Mouse (Mus musculus) heart, embryonic 16.5 days (tissue): Measurements from ENCODE around the gene Camk1. TPM values are rescaled to one million over a fixed set of nuclear protein-coding genes. Genes with fewer than 3 reads are reported as not detected.

Experiments
- ATAC-seq: fragments of 200-750 bp; cut with Nextera tagmentation; replicated peaks from 2 replicates; pipeline ENCODE4 v1.8.0; 2017; ENCODE audit warnings: moderate number of reproducible peaks; ENCODE audit not compliant: insufficient read depth, low FRiP score; ENCODE audit errors: extremely low read depth
- H3K27ac ChIP-seq: fragments of 300-500 bp; sonication (generic); 2 replicates; pipeline ENCODE4 v1.5.1; 2014; ENCODE audit warnings: mild to moderate bottlenecking, low read length, control low read depth, moderate library complexity
- H3K27me3 ChIP-seq: fragments of 300-500 bp; sonication (generic); 2 replicates; pipeline ENCODE4 v1.6.1; 2014; ENCODE audit warnings: low read length, mixed read lengths; ENCODE audit not compliant: control insufficient read depth, insufficient read depth
- H3K36me3 ChIP-seq: fragments of 300-500 bp; sonication (generic); 2 replicates; pipeline ENCODE4 v1.6.1; 2014; ENCODE audit not compliant: control insufficient read depth, insufficient read depth
- H3K4me1 ChIP-seq: fragments of 300-500 bp; sonication (generic); 2 replicates; pipeline ENCODE4 v1.6.1; 2014; ENCODE audit warnings: low read length, mixed read lengths; ENCODE audit not compliant: control insufficient read depth, insufficient read depth
- H3K4me2 ChIP-seq: fragments of 300-500 bp; sonication (generic); 2 replicates; pipeline ENCODE4 v1.6.1; 2014; ENCODE audit warnings: low read depth, mild to moderate bottlenecking, control low read depth, low read length
- H3K4me3 ChIP-seq: fragments of 300-500 bp; sonication (generic); 2 replicates; pipeline ENCODE4 v1.5.1; 2014; ENCODE audit warnings: mild to moderate bottlenecking, control low read depth, low read length
- H3K9ac ChIP-seq: fragments of 300-500 bp; sonication (generic); 2 replicates; pipeline ENCODE4 v1.6.1; 2014; ENCODE audit warnings: low read length, control low read depth
- H3K9me3 ChIP-seq: fragments of 300-500 bp; sonication (generic); replicated peaks from 2 replicates; pipeline ENCODE4 v1.6.1; 2016; ENCODE audit warnings: low read length; ENCODE audit not compliant: control insufficient read depth
- WGBS: fragments of 180-500 bp; shearing (Covaris S2); extraction: QIAGEN DNeasy Blood & Tissue Kit; methylation state at CpG from one replicate; pipeline ENCODE4 v1.1.7; 2014; 5-methylcytosine and 5-hydroxymethylcytosine counted together
- polyA plus RNA-seq: library from polyadenylated mRNA; unstranded; fragments of >200 nt; fragmentation: Nextera tagmentation; extraction: Ambion mirVana; gene quantifications from 2 replicates; pipeline ENCODE4 v1.2.1, GENCODE M21; 2015

Camk1 gene
- polyA plus RNA-seq, 1 experiment from 2014 or later: 117 TPM

DNA sequence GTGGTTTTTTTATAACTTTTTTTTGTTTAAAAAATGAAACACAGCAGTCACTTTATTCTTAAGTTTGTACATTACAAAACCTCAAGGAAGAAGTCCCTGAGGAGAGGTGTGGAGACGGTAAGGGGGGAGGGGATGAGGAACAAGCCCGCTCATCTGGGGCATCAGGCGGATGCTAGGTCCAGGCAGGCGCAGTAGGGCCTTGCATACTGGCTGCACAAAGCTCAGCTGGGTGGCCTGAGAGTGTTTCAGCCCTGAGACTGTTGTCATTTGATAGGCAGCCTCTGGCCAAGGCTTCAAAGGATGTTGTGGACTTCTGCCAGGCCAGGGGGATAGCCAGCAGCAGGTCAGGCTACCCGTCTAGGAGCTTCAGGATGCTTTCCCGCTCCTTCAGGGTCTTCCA is 22.9 kb upstream of the Camk1 start:
- no peaks in the 10 kb centered on the region for H3K27me3 ChIP-seq

GRCm38 (mm10) chr6:113364518-113365135 is 20.8 kb upstream of the Camk1 start:
- 67% methylated on average over 8 of the region's 8 CpGs for WGBS
- H3K36me3 ChIP-seq: peaks cover 11% of the 10 kb centered on the region

More for the DNA sequence above, 22.9 kb upstream of the Camk1 start:
- Histone ChIP-seq H3K9me3 (no peaks in the 10 kb centered on the region), H3K36me3 (peaks cover 29% of the 10 kb centered on the region), H3K4me2 (no peak overlapping the region), H3K4me1 (no peaks in the 10 kb centered on the region), H3K9ac (no peak overlapping the region), H3K4me3 (no peak overlapping the region), H3K27ac (no peak overlapping the region)
- WGBS: 86% methylated on average over 6 of the region's 6 CpGs
- no peak for ATAC-seq

DNA sequence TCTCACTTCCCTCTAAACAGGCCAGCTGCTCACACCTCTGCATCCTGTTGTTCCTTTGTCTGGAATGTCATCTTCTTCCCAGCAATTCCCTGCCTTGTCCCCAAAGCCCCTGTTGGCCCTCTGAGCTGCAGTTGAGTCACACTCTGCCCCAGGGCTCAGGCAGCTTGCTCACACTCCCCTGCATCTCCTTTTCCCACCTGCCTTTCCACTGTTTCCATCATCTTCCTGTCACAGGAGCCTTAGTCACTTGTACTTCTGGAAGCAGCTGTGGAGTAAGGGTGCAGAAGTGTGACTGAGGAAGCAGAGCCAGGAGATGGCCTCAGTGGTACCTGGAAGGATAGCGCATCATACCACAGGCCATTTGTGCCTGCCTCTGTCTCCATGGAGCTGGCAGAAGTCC is 18.5 kb upstream of the Camk1 start:
- 95% methylated on average over 1 of the region's 1 CpGs for WGBS
- Histone ChIP-seq H3K27me3 (no peaks in the 10 kb centered on the region), H3K9me3 (no peaks in the 10 kb centered on the region), H3K9ac (no peak overlapping the region), H3K4me2 (no peak overlapping the region), H3K4me3 (no peak overlapping the region), H3K4me1 (no peaks in the 10 kb centered on the region), H3K36me3 (0 out of 2 replicates have a peak, but pooled peaks cover 3% of the 10 kb centered on the region), H3K27ac (no peak overlapping the region)
- ATAC-seq: no peak

More at GRCm38 (mm10) chr6:113364518-113365135, 20.8 kb upstream of the Camk1 start:
- Histone ChIP-seq H3K4me1 (no peaks in the 10 kb centered on the region), H3K27ac (no peak overlapping the region), H3K27me3 (no peaks in the 10 kb centered on the region), H3K9me3 (no peaks in the 10 kb centered on the region), H3K9ac (no peak overlapping the region), H3K4me3 (no peak overlapping the region), H3K4me2 (no peak overlapping the region)
- ATAC-seq: no peak

DNA sequence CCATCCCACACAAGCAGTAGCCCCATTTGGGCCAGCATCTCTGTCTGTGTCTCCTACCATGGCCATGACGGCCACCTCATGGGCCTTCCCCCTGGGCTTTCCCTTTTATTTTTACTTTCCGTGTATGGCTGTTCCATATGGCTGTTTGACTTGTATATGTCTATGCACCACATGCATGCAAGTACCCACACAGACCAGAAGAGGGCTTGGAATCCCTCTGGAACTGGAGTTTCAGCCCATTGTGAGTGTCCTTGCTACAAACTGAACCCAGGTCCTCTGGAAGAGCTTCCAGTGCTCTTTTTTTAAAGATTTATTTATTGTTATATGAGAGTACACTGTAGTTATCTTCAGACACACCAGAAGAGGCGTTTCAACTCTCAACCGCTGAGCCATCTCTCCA is 17.7 kb upstream of the Camk1 start:
- no peak for ATAC-seq
- WGBS: 72% methylated on average over 4 of the region's 4 CpGs

DNA sequence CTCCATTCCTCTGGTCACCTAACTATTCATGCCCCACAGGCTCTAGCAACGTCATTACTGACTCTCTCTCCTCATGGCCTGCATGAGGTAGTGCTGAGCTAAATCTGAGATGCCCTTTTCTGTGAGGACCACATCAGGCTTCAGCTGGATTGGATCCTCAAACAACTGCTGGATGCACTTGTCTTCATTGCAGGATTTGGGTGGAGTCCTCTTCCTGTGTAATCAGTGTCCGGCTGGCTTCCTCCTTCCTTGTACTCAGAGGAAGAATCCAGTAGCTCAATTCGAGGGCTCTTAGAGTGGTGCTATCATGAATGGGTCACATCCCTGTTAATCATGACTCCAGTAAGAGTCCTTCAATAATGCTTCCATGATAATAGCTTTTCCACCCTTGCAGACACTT is 9.9 kb upstream of the Camk1 start:
- 49% methylated on average over 3 of the region's 3 CpGs for WGBS
- no peak overlapping the region for H3K4me3 ChIP-seq
- H3K27ac ChIP-seq: no peak overlapping the region
- H3K4me2 ChIP-seq: no peak overlapping the region
- no peaks in the 10 kb centered on the region for H3K27me3 ChIP-seq
- no peaks in the 10 kb centered on the region for H3K9me3 ChIP-seq
- H3K36me3 ChIP-seq: no peaks in the 10 kb centered on the region
- no peaks in the 10 kb centered on the region for H3K4me1 ChIP-seq
- ATAC-seq: no peak
- H3K9ac ChIP-seq: no peak overlapping the region

More for the DNA sequence above, 17.7 kb upstream of the Camk1 start:
- Histone ChIP-seq H3K36me3 (no peaks in the 10 kb centered on the region), H3K9me3 (no peaks in the 10 kb centered on the region), H3K27me3 (no peaks in the 10 kb centered on the region), H3K27ac (no peak overlapping the region), H3K4me3 (no peak overlapping the region), H3K4me1 (no peaks in the 10 kb centered on the region), H3K4me2 (no peak overlapping the region), H3K9ac (no peak overlapping the region)

DNA sequence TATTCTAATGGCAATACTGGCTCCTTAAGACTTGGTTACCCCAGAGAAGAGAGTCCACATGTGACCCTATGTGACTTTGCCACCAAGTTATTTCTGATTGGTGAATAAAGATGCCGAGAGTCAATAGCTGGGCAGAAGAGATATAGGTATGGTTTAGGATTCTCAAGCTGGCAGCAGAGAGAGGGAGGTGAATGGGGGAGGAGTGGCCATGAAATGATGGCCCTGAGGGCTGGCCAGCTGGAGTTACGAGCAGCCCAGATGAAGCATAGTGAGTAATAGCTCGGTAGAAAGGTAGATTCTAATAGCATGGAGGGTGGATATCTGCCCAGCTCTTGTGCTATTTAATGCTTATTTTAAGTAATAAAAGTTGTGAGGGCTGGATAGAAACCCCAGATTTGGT is 9.0 kb upstream of the Camk1 start:
- H3K4me3 ChIP-seq: no peak overlapping the region
- H3K36me3 ChIP-seq: no peaks in the 10 kb centered on the region
- WGBS: 73% methylated on average over 3 of the region's 3 CpGs
- H3K9me3 ChIP-seq: no peaks in the 10 kb centered on the region
- H3K27ac ChIP-seq: no peak overlapping the region
- ATAC-seq: no peak
- no peaks in the 10 kb centered on the region for H3K27me3 ChIP-seq
- H3K4me1 ChIP-seq: no peaks in the 10 kb centered on the region
- no peak overlapping the region for H3K4me2 ChIP-seq
- H3K9ac ChIP-seq: no peak overlapping the region

DNA sequence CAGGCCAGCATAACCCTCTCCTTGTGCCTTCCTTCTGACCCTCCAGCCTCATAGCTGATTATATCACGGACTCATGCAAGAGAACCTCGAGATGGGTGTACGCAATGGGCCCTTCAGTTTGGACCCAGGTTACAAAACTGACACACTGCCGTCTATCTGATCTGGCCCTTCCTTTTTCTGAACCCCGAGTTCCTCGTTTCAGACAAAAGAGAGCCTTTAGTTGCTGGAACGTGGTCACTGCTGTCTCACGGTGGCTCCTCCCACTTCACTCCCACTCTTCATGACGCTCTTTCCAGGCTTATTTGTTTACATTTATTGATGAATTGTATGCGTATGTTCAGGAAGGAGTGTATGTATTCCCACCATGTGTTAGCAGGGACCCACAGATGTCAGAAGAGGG is 7.9 kb upstream of the Camk1 start:
- ATAC-seq: no peak
- H3K9ac ChIP-seq: no peak overlapping the region
- no peak overlapping the region for H3K4me3 ChIP-seq
- H3K4me2 ChIP-seq: no peak overlapping the region
- no peaks in the 10 kb centered on the region for H3K36me3 ChIP-seq
- H3K9me3 ChIP-seq: no peaks in the 10 kb centered on the region
- no peaks in the 10 kb centered on the region for H3K4me1 ChIP-seq
- H3K27me3 ChIP-seq: no peaks in the 10 kb centered on the region
- no peak overlapping the region for H3K27ac ChIP-seq
- WGBS: 57% methylated on average over 10 of the region's 10 CpGs

- ATAC-seq: no peak
- Histone ChIP-seq H3K27me3 (no peaks in the 10 kb centered on the region), H3K9me3 (no peaks in the 10 kb centered on the region), H3K9ac (no peak overlapping the region), H3K4me2 (no peak overlapping the region), H3K36me3 (no peaks in the 10 kb centered on the region), H3K27ac (no peak overlapping the region), H3K4me3 (no peak overlapping the region), H3K4me1 (no peaks in the 10 kb centered on the region)
- WGBS: 68% methylated on average over 1 of the region's 1 CpGs
Measured at GRCm38 (mm10) chr6:113351161-113351560, 7.4 kb upstream of the Camk1 start.

DNA sequence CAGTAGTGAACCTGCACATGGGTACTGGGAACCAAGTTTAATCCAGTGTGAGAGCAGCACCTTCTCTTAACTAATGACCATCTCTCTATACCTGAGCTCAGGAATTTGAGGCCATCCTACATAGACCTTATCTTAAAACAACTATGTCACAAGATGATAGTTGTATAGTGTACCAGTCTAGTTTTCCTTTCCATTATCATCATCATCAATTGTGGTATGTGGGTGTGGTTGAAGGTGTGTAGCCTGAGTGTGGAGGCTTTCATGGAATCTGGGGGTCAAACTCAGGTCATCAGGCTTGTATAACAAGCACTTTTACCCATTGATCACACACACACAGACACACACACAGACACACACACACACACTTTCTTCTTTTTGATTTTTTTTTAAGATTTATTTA is 6.8 kb upstream of the Camk1 start:
- Histone ChIP-seq H3K4me1 (no peaks in the 10 kb centered on the region), H3K9me3 (no peaks in the 10 kb centered on the region), H3K4me2 (no peak overlapping the region), H3K9ac (no peak overlapping the region), H3K4me3 (no peak overlapping the region), H3K36me3 (no peaks in the 10 kb centered on the region), H3K27me3 (no peaks in the 10 kb centered on the region), H3K27ac (no peak overlapping the region)
- no peak for ATAC-seq
